In genomic region chr1:92719864-92720263, GRCm38 (mm10) we compare ENCODE assay signal across 13 mouse cellular contexts.
"Had no signal": no experiment of that assay in that cellular context is flagged by ENCODE, and none has a peak within 500 bp of the region (broad histone marks: within the 10 kb centered on the region; RNA-seq: fewer than 3 reads in every experiment).

No protein-coding gene starts in this region.

- H3K4me2 ChIP-seq: liver, embryonic 11.5 days; liver, embryonic 15.5 days; midbrain, embryonic 13.5 days; neural tube, embryonic 15.5 days had no signal

- H3K27me3 ChIP-seq: neural tube, embryonic 15.5 days had no signal

- H3K9me3 ChIP-seq: limb, embryonic 10.5 days; liver, embryonic 15.5 days; midbrain, embryonic 13.5 days; neural tube, embryonic 15.5 days had no signal

- H3K9ac ChIP-seq: liver, embryonic 15.5 days; midbrain, embryonic 13.5 days; neural tube, embryonic 15.5 days had no signal

- H3K36me3 ChIP-seq: limb, embryonic 10.5 days; liver, embryonic 15.5 days; midbrain, embryonic 13.5 days; neural tube, embryonic 15.5 days had no signal

- H3K4me1 ChIP-seq: liver, embryonic 15.5 days had no signal

- DNase-seq: kidney, postnatal 10 days; kidney, postnatal 4 days; lung, adult 2 months; lung, postnatal 36 days; right cerebral cortex, postnatal 25 days; thymus, postnatal 4 days had no signal

- ATAC-seq: lung, postnatal 0 days; midbrain, embryonic 13.5 days had no signal

- H3K4me3 ChIP-seq: left cerebral cortex, adult 2 months; limb, embryonic 10.5 days; liver, embryonic 15.5 days; midbrain, embryonic 13.5 days; neural tube, embryonic 15.5 days had no signal

- H3K27ac ChIP-seq: left cerebral cortex, adult 2 months; limb, embryonic 10.5 days; liver, embryonic 15.5 days; midbrain, embryonic 13.5 days; neural tube, embryonic 15.5 days had no signal
